Mouse (Mus musculus) adrenal gland, adult 18-20 months (tissue): ENCODE results near the gene Igsf9. TPM values are rescaled to one million over a fixed set of nuclear protein-coding genes. Genes with fewer than 3 reads are reported as not detected.

ENCODE experiments used
- DNase-seq, 2 experiments: peaks; one replicate each; pipeline ENCODE4 v3.0.0; 2021 to 2022; ENCODE audit warnings: low spot score in 2 of 2
- long read RNA-seq, 2 experiments: library from polyadenylated mRNA; stranded (forward); transcript quantifications; one replicate each; pipeline ENCODE4 v2.0.0; 2021
- total RNA-seq, 2 experiments: library from RNA; stranded (reverse); gene quantifications; 1 replicate in 1 of 2; 2 replicates in 1 of 2; pipeline ENCODE4 v1.2.3; 2021

Igsf9 gene
- total RNA-seq: 1 to 10 TPM; 1.1 to 3.2 TPM
- long read RNA-seq, experiment 1, full-length matches to known transcripts: 1 of 2 reads
- long read RNA-seq, experiment 1, partial matches to known transcripts: 1 of 2 reads
- long read RNA-seq, experiment 1, other reads (novel, unspliced or antisense): 0 of 2 reads
- long read RNA-seq, experiment 2: 0 reads

- DNase-seq: peak; percentile 58 to 72
Measured at GRCm38 (mm10) chr1:172481540-172482280, at the start of gene Igsf9. Gene Igsf9 (plus strand): TSS chr1:172481788.

DNA sequence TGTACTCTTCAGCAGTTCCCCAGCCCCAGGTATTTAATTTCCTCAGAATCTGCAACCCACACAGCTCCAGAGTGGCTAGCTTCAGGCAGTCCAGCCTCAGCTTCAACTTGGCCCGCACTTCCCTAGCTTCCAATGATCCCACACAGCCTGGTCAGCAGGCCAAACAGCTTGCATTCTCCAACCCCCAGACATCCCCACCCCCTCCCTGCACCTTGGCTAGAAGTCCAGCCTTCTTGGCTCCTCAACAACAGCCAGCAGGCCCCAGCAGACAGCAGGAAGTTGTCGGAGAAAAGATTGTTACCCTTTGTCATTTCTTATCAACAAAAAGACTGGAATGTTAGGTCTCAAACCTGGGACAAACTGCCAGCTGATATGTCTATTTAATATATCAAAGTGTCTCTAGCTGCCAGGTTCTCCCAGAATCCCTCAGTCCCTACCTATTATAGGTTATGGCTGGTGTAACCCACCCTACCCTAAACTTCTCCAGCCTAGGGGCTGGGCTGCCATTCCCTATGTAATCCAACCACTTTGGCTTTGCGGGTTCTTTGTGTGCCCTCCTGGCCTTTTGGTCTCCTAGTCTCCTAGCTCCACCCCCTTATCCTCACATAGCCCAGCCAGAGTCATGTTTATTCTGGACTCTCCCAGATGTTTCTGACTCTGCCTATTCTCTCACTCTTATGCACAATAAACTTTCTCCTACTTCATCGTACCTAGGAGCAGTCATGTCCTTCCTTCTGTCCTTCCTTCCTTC, 49.6 kb upstream of the Igsf9 start:
- no peak for DNase-seq

- no peak for DNase-seq
Measured at GRCm38 (mm10) chr1:172432587-172432955, 49.0 kb upstream of the Igsf9 start.

- no peak for DNase-seq
Measured at GRCm38 (mm10) chr1:172433012-172433850, 48.4 kb upstream of the Igsf9 start.

DNA sequence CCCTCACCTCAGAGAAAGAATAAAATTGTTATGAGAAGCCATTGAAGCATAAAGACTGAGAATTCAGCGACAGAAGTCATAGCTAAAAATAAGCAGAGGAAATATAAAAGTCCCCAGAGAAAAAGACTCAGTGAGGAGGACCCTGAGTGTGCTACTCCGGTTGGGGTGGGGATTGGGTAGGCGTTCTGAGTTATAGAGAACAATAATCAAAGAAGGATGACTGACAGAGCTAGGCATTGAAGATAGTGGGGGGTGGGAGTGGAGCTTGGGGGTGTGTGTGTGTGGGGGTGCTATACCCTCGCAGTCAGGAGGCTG, 47.8 kb upstream of the Igsf9 start:
- DNase-seq: no peak

- DNase-seq: no peak
Measured at GRCm38 (mm10) chr1:172436785-172437184, 44.8 kb upstream of the Igsf9 start.

GRCm38 (mm10) chr1:172438621-172439020, 43.0 kb upstream of the Igsf9 start:
- DNase-seq: no peak

DNA sequence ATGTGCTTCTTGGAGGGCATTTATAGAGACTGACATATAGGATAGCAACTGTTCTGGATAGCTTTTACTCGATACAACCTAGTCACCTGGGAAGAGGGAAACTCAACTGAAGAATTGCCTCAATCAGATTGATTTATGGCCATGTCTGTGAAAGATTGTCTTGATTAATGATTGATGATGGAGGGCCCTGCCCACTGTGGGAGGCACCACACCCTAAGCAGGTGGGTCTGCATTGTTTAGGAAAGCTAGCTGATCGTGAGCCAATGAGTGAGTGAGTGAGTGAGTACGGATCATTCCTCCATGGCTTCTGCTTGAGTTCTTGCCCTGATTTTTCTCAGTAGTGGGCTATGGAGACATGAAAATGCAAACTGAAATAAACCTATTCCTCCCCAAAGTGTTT, 41.1 kb upstream of the Igsf9 start:
- DNase-seq: no peak

DNA sequence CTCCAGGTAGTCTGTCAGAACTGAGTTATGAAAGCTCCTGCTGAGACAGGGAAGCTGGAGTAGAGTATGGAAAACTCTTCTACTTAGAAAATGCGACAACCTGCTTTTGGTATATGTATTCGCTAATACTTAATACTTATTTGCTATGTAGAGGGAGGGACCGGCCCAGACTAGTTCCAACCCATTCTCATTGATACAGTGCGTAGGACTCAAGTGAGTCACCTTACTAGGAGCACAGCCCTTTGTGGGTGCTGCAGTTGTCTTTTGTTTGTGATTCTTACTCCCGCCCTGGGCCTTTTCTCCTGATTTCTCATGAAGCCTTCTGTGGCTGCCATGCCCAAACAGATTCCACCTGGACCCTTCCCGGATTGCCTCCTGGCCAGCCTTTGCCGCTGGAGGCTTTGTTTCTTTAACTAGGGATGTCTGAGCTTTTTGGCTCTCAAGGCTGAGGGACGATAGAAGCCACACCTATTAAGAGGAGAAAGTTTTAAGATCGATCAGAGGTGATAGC, 39.6 kb upstream of the Igsf9 start:
- no peak for DNase-seq

DNA sequence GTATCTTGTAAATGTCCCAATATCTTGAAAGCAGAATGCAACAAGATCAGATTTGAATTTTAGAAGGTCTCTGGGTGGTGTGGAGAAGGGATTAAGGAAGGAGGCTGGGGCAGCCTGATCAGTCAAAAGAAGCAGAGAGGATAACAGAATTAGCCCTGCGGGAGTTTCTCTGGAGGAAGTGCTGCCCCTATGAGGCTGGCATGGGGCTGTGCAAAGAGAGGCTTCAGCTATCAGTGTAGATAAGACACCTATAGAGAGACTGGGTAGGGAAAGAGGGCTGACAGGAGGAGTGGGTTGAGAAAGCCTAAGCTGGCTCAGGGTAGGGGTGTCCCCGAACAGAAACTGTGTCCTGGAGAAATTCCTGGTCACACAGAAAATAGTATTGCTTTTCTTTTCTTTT, 31.4 kb upstream of the Igsf9 start:
- DNase-seq: no peak

DNA sequence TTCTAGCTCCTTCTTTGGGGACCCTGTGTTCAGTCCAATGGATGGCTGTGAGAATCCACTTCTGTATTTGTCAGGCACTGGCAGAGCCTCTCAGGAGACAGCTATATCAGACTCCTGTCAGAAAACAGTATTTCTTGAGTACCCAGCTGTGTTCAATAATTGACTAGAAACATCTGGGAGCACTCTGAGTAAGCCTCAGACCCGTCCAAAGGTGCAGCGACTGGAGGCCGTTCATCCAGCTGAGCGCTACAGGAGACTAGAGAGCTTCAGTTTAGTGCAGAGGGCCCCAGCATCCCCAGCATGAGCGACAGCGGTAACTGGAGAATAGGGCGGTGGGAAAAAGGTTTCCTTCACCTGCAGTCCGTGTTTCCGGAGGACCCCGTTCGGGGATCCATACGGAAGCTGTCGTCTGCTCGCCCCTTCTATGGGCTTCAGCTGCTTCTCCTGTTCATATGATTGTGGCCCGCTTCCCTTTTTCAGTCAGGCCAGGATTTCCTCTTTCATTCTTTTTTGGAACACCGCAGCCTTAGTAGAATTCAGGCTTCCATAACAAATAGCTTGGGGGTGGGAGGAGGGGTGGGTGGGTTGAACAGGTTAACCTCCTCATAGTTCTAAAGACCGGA, 30.6 kb upstream of the Igsf9 start:
- DNase-seq: no peak

DNA sequence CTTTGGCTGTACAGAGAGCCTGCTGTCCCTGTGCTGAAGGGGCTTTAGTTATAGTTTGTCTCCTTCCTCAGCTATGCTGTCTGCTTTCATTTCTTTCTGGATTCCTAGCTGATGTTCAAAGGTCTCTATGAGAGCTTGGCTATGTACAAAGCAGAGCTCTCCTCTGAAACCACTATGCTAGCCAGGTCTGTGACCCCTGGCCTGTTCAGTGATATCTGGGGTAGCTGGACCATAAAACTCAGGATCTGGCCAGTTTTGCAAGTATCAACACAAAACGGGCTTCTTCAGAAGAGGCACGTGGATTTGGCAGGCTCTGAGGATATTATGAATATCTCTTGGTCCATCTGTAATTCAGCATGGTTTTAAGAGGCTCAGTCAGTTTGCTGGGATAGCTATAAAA, 28.7 kb upstream of the Igsf9 start:
- no peak for DNase-seq

GRCm38 (mm10) chr1:172453810-172454209, 27.8 kb upstream of the Igsf9 start:
- DNase-seq: no peak

DNA sequence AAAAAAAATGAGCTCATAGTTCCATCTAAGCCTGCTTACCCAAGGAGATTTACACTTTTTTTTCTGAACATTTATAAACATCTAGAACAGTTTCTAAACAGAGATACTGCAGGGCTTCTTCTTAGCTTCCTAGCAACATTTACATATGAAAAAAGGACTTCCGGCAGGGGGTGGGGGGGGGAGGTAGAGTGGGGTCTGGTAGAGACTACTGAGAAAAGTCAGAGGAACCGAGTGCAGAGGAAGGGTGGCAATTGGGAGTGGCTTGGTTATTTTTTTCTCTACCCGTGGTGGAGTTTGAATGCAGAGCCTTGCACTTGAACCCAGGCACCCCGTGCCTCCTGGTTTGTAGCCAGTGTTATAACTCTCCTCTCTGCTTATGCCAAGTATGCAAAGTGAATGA, 26.2 kb upstream of the Igsf9 start:
- no peak for DNase-seq

DNA sequence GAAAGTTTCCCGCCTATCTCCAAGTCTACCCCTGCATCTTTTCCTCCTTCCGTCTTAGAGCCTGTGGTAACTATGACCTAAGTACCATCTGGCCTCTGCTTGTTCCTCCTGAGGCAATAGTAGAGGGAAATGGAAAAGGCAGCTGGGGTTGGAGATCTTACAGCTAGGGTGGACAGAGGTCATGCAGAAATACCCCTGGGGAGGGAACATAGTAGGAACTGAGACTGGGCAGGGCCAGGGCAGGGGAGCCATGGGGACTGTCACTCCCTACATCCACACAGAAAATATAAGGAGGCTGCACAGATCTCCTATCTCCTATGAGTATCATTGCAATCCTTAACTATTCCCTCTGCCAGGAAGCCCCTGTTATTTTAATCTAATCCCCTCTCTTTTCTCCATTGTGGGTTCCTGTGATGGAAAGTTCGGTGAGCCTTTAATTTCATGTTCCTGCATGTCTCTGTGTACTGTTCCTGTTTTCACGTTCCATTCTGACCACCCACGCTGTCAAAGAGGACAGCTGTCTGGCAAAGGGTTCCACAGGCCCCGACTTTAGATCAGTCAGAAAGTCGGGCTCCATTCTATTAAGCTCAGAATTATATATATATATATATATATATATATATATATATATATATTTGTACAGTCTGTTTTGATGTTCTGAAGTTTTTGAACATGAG, 25.4 kb upstream of the Igsf9 start:
- no peak for DNase-seq

GRCm38 (mm10) chr1:172457196-172457595, 24.4 kb upstream of the Igsf9 start:
- DNase-seq: no peak

- DNase-seq: no peak
Measured at GRCm38 (mm10) chr1:172458041-172458440, 23.5 kb upstream of the Igsf9 start.

DNA sequence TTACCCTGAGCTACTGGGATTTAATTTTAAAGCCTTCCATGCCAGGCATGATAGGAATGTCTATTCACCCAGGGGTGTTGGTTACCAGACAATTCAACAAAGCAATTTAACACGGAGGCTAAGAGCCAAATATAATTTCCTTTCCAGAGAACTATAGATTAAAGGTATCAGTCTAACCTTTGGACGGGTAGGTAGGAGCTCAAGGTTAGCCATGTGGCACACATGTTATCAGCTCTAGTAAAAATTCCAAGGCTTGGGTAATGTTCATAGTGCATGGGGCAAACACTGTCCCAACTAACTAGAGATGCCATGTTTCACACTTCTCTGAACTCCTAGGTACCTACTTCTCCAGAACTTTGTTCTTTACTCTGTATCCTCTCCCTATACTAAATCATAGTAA, 20.0 kb upstream of the Igsf9 start:
- DNase-seq: no peak

DNA sequence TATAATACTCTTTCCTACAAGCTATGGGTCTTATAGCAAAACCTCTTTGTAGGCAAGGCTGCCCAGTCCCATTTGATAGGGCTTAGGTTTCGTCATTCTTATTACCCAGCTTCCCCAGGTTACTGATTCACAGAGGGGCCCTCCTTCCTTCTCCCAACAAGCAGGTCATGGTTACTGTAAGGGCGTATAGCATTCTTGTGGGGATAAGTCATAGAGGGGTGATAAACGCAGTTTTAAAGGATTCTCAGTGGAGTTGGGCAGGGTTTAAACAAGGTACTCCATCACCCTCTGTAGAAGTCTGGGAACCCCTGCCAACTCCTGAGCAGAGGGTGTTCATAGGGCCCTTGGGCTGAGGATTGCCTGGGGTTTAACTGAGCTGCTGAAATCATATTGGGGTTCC, 19.1 kb upstream of the Igsf9 start:
- no peak for DNase-seq
